Mouse (Mus musculus): ENCODE measurements around the gene Rab11b.

Rab11b gene

DNA sequence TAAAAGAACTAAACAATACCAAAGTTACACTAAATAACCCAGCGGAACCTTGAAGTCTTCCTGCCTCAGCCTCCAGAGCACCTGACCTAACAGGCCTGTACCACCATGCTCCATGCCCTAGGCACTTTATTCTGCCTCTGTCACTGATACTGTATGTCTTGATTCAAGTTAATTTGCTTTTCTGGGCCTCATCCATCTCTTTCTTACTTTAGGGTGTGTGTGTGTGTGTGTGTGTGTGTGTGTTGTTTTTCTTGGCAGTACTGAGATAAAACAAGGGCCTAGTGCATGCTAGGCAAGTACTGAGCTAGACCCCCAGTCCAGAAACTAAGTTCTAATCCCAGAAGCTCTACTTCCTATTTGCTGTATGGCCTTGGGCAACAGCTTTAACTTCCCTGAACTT lies 43.1 kb downstream of the Rab11b start:
- no peak for DNase-seq (ENCODE audit: low spot score in 2 of 2)

DNA sequence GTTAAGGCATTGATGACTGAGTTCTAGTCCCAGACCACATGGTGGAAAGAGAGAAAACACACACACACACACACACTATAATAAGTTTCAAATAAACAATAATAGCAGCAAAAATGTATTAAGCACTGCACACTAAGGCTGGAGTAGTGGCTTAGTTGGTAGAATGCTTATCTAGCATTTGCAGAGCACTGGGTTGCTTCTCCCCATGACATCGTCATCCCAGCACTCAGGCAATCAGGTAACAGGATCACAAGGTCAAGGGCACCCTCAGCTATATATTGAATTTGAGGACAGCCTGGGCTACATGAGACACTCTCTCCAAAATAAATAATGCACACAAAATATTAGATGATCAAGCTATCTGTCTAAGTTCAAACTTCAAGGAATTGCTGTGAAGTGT lies 45.6 kb downstream of the Rab11b start:
- no peak for DNase-seq (ENCODE audit: low spot score in 2 of 2)

DNA sequence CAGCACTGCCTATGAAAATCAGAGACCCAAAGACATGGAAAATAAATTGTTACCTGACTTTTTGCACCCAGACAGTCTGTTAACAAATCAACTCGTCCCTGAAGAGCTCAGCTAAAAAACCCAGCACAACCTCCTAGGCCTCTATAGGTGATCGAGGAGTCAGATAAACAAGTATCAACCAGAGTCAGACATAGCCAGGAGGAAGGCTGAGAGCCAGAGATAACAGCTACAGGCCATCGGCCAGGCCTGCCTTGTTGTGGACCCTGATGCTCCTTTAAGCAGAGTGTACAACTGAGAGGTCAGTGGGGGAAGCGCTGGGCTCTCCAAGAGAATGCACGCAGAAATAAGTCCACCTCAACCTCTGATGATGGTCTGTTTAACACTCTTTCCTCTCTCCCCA lies 47.1 kb downstream of the Rab11b start:
- no peak for DNase-seq (ENCODE audit: low spot score in 2 of 2)

DNA sequence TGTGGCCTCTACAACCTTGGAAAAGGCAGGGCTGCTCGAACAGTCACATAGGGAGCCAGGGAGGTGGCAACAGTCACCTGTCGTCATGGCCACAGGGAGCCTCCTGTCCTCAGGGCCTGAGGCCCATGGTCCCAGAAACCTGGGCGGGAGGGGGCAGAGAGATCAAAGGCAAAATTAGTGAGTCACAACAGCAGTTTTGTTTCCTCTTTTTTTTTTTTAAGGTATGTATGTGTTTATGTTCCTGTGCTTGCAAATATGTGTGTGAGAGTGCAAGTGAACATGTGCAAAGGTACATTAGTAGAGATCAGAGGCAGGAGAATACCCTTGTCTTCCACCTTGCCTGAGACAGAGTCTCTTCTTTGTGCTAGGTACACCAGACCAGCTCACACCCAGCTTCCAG lies 50.5 kb downstream of the Rab11b start:
- DNase-seq (ENCODE audit: low spot score in 2 of 2), result no peak

DNA sequence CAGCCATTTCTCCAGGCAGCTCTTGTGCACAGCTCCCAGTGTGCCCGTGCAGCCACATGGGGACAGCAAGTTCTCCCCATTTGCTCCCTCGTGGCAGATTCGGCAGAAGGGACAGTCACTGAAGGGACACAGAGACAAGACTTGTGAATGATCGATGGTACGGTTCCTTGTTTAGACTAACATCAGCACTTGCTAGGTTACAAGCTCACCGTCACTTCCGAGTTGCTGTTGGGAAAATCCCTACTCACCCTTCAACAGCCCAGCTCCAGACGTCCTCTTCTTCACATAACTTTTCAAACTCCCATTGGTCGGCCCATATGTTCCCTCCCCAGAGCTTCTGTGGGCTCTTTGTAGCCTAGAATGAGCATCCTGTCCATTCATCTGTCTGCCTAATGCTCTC lies 57.2 kb downstream of the Rab11b start:
- no peak for DNase-seq (ENCODE audit: low spot score in 2 of 2)

DNA sequence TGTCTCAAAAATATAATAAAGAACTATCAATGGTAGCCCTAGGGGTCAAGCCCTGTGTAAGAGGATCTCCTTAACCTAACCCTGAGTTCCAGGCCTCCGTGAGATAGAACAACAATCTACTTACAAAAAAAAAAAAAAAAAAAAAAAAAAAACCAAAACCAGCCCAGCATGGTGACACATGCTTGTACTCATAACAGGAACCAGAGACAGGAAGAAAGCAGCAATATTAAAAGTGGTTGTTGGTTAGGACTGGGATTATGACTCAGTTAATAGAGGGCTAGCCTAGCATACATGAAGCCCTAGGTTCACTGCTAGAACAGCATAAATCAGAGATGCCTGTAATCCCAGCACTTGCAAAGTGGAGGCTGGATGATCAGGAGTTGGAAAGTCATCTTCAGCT lies 58.2 kb downstream of the Rab11b start:
- DNase-seq (ENCODE audit: low spot score in 2 of 2), result no peak

DNA sequence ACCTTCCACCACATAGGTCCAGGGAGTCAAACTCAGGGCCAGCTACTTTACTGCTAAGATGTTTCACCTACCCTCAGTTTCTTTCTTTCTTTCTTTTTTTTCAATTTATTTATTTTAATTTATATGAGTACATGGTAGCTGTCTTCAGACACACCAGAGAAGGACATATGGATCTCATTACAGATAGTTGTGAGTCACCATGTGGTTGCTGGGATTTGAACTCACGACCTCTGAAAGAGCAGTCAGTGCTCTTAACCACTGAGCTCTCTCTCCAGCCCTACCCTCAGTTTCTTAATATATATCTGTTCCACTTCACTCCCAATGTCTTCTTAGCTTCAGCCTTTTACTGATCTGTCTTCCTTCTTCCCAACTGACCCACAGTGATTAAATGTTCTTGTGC lies 64.9 kb downstream of the Rab11b start:
- DNase-seq (ENCODE audit: low spot score in 2 of 2), result no peak
